Mouse (Mus musculus) splenic B cell, adult 2 months (primary cell): ENCODE results near the gene Popdc3.
"Not testable (repeated sequence)": the region's sequence is repeated elsewhere in the genome, so short reads cannot be mapped to it uniquely, and the experiment has no call there.

ENCODE experiments used
- DNase-seq: peaks from one replicate; pipeline ENCODE4 v3.0.0-alpha.2; 2011; ENCODE audit warnings: low read depth, low spot score
- H3K27me3 ChIP-seq: 2 replicates; pipeline ENCODE4 v1.6.1; 2012; ENCODE audit warnings: mild to moderate bottlenecking, low read length, moderate library complexity, mixed read lengths; ENCODE audit not compliant: control insufficient read depth, poor library complexity, insufficient read depth, severe bottlenecking
- H3K36me3 ChIP-seq: 2 replicates; pipeline ENCODE4 v1.6.1; 2012; ENCODE audit warnings: mild to moderate bottlenecking, low read length, moderate library complexity, mixed read lengths; ENCODE audit not compliant: control insufficient read depth, poor library complexity, insufficient read depth, severe bottlenecking

Gene Popdc3

DNA sequence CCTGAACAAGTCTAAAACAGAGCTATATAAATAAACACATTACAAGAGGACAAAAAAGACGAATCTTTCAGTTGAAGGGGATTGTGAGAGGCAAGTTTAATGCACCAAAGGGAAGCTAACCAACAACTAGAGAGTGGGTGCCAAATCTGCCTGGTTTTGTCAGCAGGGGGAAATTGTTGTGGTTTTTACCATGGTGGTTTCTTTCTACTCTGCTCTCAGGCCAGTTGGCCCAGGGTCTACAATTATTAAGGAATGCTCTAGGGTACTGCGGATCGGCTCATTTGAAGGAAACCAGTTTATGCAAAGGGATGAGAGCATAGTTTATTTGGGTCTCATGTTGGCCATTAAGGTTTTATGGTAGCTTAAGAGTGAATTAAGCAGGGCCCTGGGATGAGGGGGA, 84.2 kb downstream of the Popdc3 start:
- no peaks in the 10 kb centered on the region for H3K27me3 ChIP-seq
- H3K36me3 ChIP-seq = no peaks in the 10 kb centered on the region
- no peak for DNase-seq

- DNase-seq = no peak
- H3K27me3 ChIP-seq = no peaks in the 10 kb centered on the region
These were observed 98.6 kb downstream of the Popdc3 start for GRCm38 (mm10) chr10:45276499-45276898.

GRCm38 (mm10) chr10:45276995-45277394, 99.1 kb downstream of the Popdc3 start:
- DNase-seq = no peak
- H3K27me3 ChIP-seq = no peaks in the 10 kb centered on the region
- no peaks in the 10 kb centered on the region for H3K36me3 ChIP-seq

More at GRCm38 (mm10) chr10:45276499-45276898, 98.6 kb downstream of the Popdc3 start:
- no peaks in the 10 kb centered on the region for H3K36me3 ChIP-seq

- DNase-seq = no peak
- Histone ChIP-seq H3K36me3 (no peaks in the 10 kb centered on the region), H3K27me3 (no peaks in the 10 kb centered on the region)
These were observed 107.8 kb downstream of the Popdc3 start for GRCm38 (mm10) chr10:45285651-45286050.

DNA sequence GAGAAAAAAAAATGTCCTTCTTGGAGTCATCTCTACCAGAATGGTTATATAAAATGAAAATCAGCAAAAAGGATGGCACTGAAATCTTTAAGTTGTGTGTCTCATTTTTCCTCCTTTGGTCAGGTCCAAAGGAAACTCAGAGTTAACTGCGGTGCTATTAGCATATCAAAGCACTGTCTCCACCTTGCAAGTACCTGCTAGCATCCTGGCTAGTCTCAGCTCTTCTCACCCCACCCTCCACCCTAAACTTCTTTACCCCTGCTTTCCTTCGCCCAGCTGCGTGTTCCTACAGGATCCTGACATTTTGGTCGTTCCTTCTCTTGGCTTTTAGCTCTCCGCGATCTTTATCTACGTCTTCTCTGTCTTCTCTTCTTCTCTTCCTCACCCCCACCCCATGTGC, 110.5 kb downstream of the Popdc3 start:
- H3K36me3 ChIP-seq = no peaks in the 10 kb centered on the region
- no peaks in the 10 kb centered on the region for H3K27me3 ChIP-seq
- no peak for DNase-seq

- DNase-seq = no peak
- Histone ChIP-seq H3K27me3 (no peaks in the 10 kb centered on the region), H3K36me3 (no peaks in the 10 kb centered on the region)
These were observed 111.6 kb downstream of the Popdc3 start for GRCm38 (mm10) chr10:45289218-45290105.

DNA sequence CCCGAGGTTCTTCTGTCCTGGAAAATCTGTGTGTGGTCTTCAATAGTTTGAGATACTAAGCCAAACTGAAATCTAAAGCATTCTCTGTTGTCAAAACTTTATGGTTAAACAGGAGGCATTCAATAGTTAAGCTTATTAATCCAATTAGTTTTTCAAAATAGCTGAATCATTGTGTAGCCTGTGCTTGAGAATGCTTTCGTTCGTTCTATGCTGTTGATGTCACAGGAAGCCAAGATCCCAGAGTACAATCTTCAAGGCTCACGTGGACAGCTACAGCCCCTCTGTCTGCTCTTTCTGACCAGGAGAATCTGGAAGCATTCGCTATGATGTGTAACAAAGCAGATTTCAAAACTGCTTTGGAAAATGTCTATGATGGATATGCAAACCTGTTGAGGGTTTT, 112.7 kb downstream of the Popdc3 start:
- Histone ChIP-seq H3K27me3 (no peaks in the 10 kb centered on the region), H3K36me3 (no peaks in the 10 kb centered on the region)
- DNase-seq = no peak

DNA sequence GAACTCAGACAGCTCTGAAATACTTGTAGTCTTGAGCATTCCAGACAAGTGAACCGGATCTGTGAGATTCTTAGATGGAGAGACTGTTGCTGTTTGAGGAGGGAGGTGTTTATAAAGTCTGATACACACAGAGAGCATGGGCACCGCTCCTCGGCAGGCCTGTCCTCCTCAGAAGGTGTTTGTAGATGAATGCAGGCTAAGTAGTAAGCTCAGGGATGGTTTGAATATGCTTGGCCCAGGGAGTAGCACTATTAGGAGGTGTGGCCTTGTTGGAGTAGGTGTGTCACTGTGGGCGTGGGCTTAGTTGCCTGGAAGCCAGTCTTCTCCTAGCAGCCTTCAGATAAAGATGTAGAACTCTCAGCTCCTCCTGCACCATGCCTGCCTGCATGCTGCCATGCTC, 114.3 kb downstream of the Popdc3 start:
- H3K27me3 ChIP-seq, DNase-seq, H3K36me3 ChIP-seq: not testable (repeated sequence)

DNA sequence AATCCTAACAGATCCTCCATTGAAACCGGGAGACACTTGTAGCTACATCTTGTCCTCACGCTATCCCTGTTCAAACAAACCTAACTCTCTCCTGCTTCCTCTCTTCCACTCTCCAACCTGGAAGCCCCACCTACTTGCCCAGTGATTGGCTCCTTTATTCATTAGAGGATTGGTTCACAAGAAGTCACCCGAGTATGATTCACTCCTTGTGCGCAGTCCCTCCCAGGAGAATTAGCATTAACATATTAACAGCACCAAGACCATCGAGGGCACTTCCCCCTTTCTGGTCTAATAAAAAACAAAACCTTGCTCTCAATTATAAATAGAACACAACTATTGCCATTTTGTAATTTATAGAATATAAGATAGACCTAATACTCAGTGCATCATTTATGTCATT, 117.2 kb downstream of the Popdc3 start:
- H3K27me3 ChIP-seq = no peaks in the 10 kb centered on the region
- no peak for DNase-seq
- H3K36me3 ChIP-seq = no peaks in the 10 kb centered on the region

DNA sequence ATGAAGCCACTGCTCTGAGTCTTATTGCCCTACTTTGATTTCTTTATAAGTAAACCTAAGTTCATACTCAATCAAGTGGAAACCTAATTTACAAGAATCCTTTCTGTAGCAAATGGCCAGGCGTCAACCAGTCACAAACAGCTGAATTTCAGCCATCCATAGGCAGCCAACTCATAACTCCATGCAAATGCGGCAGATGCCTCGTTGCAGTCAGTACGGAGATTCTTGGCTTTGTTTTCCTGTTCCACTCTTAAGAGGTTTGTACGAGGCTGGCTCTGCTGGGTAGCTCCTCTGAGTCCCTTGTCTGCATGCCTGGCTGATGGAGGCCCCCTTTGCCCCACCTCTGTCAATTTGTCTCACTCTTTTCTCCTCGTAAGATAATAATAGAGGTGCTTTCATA, 120.6 kb downstream of the Popdc3 start:
- no peak for DNase-seq
- Histone ChIP-seq H3K36me3 (no peaks in the 10 kb centered on the region), H3K27me3 (no peaks in the 10 kb centered on the region)

GRCm38 (mm10) chr10:45299509-45299908, 121.6 kb downstream of the Popdc3 start:
- no peaks in the 10 kb centered on the region for H3K27me3 ChIP-seq
- no peak for DNase-seq
- no peaks in the 10 kb centered on the region for H3K36me3 ChIP-seq

- H3K27me3 ChIP-seq = no peaks in the 10 kb centered on the region
- H3K36me3 ChIP-seq = no peaks in the 10 kb centered on the region
- DNase-seq = no peak
These were observed 125.6 kb downstream of the Popdc3 start for GRCm38 (mm10) chr10:45303315-45304036.

- Histone ChIP-seq H3K27me3 (no peaks in the 10 kb centered on the region), H3K36me3 (no peaks in the 10 kb centered on the region)
- no peak for DNase-seq
These were observed 127.3 kb downstream of the Popdc3 start for GRCm38 (mm10) chr10:45305173-45305572.

DNA sequence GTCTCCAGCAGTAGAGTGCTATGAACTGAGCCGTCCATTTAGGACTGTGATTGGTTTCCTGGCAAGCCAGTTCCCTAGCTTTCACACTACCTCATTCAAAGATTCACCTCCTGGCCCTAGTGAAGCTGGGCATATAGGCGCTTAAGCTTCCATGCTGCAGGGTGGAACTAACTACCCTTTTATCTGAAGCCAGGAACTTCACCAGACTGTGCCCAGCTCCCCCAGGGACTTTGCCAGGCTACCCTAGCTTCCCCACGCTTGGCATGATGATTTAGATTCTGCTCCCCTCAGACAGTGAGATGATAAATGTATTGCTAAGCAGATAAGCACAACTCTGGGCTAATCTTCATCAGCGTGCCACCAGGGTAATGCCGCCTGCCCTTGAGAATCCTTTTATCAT, 133.2 kb downstream of the Popdc3 start:
- no peaks in the 10 kb centered on the region for H3K27me3 ChIP-seq
- no peak for DNase-seq

DNA sequence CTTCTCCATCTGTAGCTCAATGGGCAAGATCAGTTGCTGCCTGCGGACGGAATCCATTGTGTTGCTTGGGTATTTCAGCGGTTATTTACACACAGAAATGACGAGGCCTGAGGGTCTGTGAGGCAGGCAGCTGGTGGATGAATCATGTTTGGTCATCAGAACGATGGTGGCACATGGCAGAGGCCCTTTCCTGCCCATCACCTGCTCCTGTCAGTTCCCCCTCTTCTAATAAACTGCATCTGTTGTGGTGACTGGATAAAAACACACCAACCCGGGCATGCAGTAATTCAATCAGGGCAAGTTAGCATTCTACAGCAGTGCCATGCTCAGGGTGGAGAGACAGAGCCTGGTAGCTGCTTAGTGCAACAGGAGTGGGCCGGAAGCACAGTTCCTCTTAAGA, 133.7 kb downstream of the Popdc3 start:
- Histone ChIP-seq H3K36me3 (no peaks in the 10 kb centered on the region), H3K27me3 (no peaks in the 10 kb centered on the region)
- no peak for DNase-seq

More for the DNA sequence above, 133.2 kb downstream of the Popdc3 start:
- no peaks in the 10 kb centered on the region for H3K36me3 ChIP-seq
